Mouse (Mus musculus): ENCODE measurements at regions not wholly inside any gene's neighbourhood (a gene's known extent, or its start where the extent isn't known, plus 50 kb on each side); places are given as distances from the start of the nearest gene placed in this dataset.

- no peak overlapping the region for H3K4me3 ChIP-seq
- no peaks in the 10 kb centered on the region for H3K4me1 ChIP-seq
- no peaks in the 10 kb centered on the region for H3K27me3 ChIP-seq
- WGBS = 58% methylated on average over 4 of the region's 4 CpGs
- no peak overlapping the region for H3K4me2 ChIP-seq
- no peak overlapping the region for H3K9ac ChIP-seq
- no peaks in the 10 kb centered on the region for H3K9me3 ChIP-seq
- H3K36me3 ChIP-seq = no peaks in the 10 kb centered on the region
- ATAC-seq (ENCODE audit: insufficient number of reproducible peaks, low FRiP score, low TSS enrichment, low read depth) = no peak
- H3K27ac ChIP-seq = no peak overlapping the region
Measured at GRCm38 (mm10) chr3:149993199-149993598, 1002.8 kb upstream of the Adgrl2 start.

GRCm38 (mm10) chr3:149987801-149988200 lies 997.4 kb upstream of the Adgrl2 start:
- Histone ChIP-seq H3K4me2 (no peak overlapping the region), H3K9ac (no peak overlapping the region), H3K36me3 (no peaks in the 10 kb centered on the region), H3K4me3 (no peak overlapping the region), H3K27me3 (no peaks in the 10 kb centered on the region), H3K9me3 (no peaks in the 10 kb centered on the region), H3K4me1 (no peaks in the 10 kb centered on the region), H3K27ac (no peak overlapping the region)
- 71% methylated on average over 1 of the region's 1 CpGs for WGBS
- no peak for ATAC-seq (ENCODE audit: insufficient number of reproducible peaks, low FRiP score, low TSS enrichment, low read depth)

DNA sequence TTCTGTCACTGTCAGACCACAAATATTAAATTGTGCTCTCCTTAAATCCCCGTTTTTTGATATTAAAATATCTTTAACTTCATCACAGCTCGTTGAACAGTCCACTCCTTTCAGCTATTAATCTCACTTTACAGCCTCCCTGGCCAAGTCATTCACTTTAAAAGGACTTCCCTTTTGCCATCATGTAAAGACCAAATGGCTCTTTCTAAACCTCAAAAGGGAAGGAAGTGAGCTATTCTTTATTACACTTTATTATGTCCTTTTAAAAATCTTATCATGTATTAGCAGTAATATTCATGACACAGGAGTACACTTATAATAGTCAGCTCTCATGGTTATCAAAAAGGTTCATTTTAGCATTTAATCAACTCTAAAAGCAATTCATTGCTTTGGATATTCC lies 966.6 kb upstream of the Adgrl2 start:
- no peaks in the 10 kb centered on the region for H3K4me1 ChIP-seq
- H3K36me3 ChIP-seq = no peaks in the 10 kb centered on the region
- H3K9ac ChIP-seq = no peak overlapping the region
- no peak overlapping the region for H3K4me2 ChIP-seq
- no peaks in the 10 kb centered on the region for H3K9me3 ChIP-seq
- H3K27me3 ChIP-seq = no peaks in the 10 kb centered on the region
- 39% methylated on average over 2 of the region's 2 CpGs for WGBS
- no peak overlapping the region for H3K4me3 ChIP-seq
- no peak overlapping the region for H3K27ac ChIP-seq
- no peak for ATAC-seq (ENCODE audit: insufficient number of reproducible peaks, low FRiP score, low TSS enrichment, low read depth)

DNA sequence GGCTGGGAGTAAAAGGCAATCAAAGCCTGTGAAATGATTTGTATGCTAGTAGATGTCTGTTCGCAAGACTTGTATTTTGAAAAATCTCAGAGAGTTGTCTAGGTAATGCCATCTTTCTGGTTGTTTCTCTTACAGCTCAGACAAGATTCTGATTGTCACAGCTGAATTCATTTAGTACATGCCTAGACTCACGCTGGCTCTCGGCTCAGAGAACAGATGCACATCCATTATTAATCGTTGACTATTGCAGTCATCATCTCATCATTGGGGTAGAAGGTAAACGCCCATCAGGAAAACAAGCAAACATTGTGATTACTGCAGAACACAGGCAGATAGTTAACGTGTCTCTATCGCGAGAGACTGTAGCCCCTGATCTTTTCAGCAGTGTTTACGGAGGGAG lies 945.8 kb upstream of the Adgrl2 start:
- Histone ChIP-seq H3K27me3 (no peaks in the 10 kb centered on the region), H3K4me2 (no peak overlapping the region), H3K9me3 (no peaks in the 10 kb centered on the region), H3K4me1 (no peaks in the 10 kb centered on the region), H3K9ac (no peak overlapping the region), H3K4me3 (no peak overlapping the region), H3K27ac (no peak overlapping the region), H3K36me3 (no peaks in the 10 kb centered on the region)
- ATAC-seq (ENCODE audit: insufficient number of reproducible peaks, low FRiP score, low TSS enrichment, low read depth) = no peak
- WGBS = 85% methylated on average over 9 of the region's 9 CpGs

DNA sequence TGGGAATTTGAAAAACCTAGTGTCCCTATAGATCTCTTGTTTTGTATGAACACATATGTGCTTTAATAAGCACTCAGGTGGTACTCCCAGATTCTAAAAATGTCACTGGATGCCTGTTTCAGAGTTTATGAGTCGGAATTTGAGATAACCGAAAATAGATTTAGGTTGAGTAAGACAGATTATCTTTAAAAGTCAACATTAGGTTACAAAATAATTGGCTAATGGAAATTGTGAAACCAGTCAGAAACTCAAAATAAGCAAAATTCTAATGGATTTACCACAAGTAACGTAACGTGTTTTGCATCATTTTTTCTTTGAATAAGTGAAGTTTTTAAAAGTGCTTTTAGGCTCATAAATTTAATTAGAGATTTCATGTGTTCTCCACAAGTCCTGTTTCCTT lies 944.5 kb upstream of the Adgrl2 start:
- Histone ChIP-seq H3K4me2 (no peak overlapping the region), H3K36me3 (no peaks in the 10 kb centered on the region), H3K9ac (no peak overlapping the region), H3K27me3 (no peaks in the 10 kb centered on the region), H3K4me3 (no peak overlapping the region), H3K9me3 (no peaks in the 10 kb centered on the region), H3K4me1 (no peaks in the 10 kb centered on the region), H3K27ac (no peak overlapping the region)
- 43% methylated on average over 4 of the region's 4 CpGs for WGBS
- ATAC-seq (ENCODE audit: insufficient number of reproducible peaks, low FRiP score, low TSS enrichment, low read depth) = no peak

GRCm38 (mm10) chr3:149928456-149929360 lies 938.4 kb upstream of the Adgrl2 start:
- Histone ChIP-seq H3K9me3 (no peaks in the 10 kb centered on the region), H3K4me2 (no peak overlapping the region), H3K4me3 (no peak overlapping the region), H3K4me1 (no peaks in the 10 kb centered on the region), H3K9ac (no peak overlapping the region), H3K36me3 (no peaks in the 10 kb centered on the region), H3K27ac (no peak overlapping the region), H3K27me3 (no peaks in the 10 kb centered on the region)
- ATAC-seq (ENCODE audit: insufficient number of reproducible peaks, low FRiP score, low TSS enrichment, low read depth) = no peak
- 70% methylated on average over 10 of the region's 10 CpGs for WGBS

DNA sequence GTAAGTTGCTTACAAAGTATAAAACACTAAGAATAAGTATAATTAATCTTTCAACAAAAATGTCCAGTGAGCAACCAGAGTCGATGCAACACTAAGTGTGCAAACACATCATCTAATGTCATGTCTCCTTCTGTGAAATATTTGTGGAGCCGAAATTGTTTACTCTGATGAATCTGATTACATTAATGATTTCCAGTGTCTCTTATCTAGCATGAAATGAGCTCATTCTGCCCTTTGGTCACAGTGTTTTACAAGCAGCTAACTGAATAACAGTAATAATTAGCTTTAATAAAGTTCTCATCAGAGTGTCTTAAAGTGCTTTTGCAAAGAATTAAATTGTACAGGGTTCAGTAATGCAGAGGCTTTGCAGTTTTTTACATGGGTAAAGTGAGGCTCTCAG lies 929.9 kb upstream of the Adgrl2 start:
- WGBS = 64% methylated on average over 2 of the region's 2 CpGs
- ATAC-seq (ENCODE audit: insufficient number of reproducible peaks, low FRiP score, low TSS enrichment, low read depth) = no peak

GRCm38 (mm10) chr3:149918201-149918600 lies 927.8 kb upstream of the Adgrl2 start:
- H3K36me3 ChIP-seq = no peaks in the 10 kb centered on the region
- no peaks in the 10 kb centered on the region for H3K9me3 ChIP-seq
- no peak overlapping the region for H3K4me2 ChIP-seq
- no peak overlapping the region for H3K27ac ChIP-seq
- no peak for ATAC-seq (ENCODE audit: insufficient number of reproducible peaks, low FRiP score, low TSS enrichment, low read depth)
- no peak overlapping the region for H3K4me3 ChIP-seq
- WGBS = 45% methylated on average over 5 of the region's 5 CpGs
- H3K27me3 ChIP-seq = no peaks in the 10 kb centered on the region
- H3K9ac ChIP-seq = no peak overlapping the region
- H3K4me1 ChIP-seq = no peaks in the 10 kb centered on the region

More for the DNA sequence above, 929.9 kb upstream of the Adgrl2 start:
- H3K36me3 ChIP-seq = no peaks in the 10 kb centered on the region
- no peaks in the 10 kb centered on the region for H3K9me3 ChIP-seq
- H3K4me1 ChIP-seq = no peaks in the 10 kb centered on the region
- no peak overlapping the region for H3K9ac ChIP-seq
- H3K27ac ChIP-seq = no peak overlapping the region
- H3K4me2 ChIP-seq = no peak overlapping the region
- H3K27me3 ChIP-seq = no peaks in the 10 kb centered on the region
- H3K4me3 ChIP-seq = no peak overlapping the region

- H3K36me3 ChIP-seq = no peaks in the 10 kb centered on the region
- H3K27ac ChIP-seq = no peak overlapping the region
- 87% methylated on average over 8 of the region's 8 CpGs for WGBS
- H3K4me1 ChIP-seq = no peaks in the 10 kb centered on the region
- H3K9ac ChIP-seq = no peak overlapping the region
- H3K4me3 ChIP-seq = no peak overlapping the region
- no peaks in the 10 kb centered on the region for H3K27me3 ChIP-seq
- no peak for ATAC-seq (ENCODE audit: insufficient number of reproducible peaks, low FRiP score, low TSS enrichment, low read depth)
- no peak overlapping the region for H3K4me2 ChIP-seq
- H3K9me3 ChIP-seq = no peaks in the 10 kb centered on the region
Measured at GRCm38 (mm10) chr3:149910721-149911120, 920.4 kb upstream of the Adgrl2 start.

GRCm38 (mm10) chr3:149901783-149902182 lies 911.4 kb upstream of the Adgrl2 start:
- Histone ChIP-seq H3K9me3 (no peaks in the 10 kb centered on the region), H3K27me3 (no peaks in the 10 kb centered on the region), H3K4me1 (no peaks in the 10 kb centered on the region), H3K9ac (no peak overlapping the region), H3K4me2 (no peak overlapping the region), H3K27ac (no peak overlapping the region), H3K36me3 (no peaks in the 10 kb centered on the region), H3K4me3 (no peak overlapping the region)
- WGBS = 58% methylated on average over 5 of the region's 5 CpGs
- no peak for ATAC-seq (ENCODE audit: insufficient number of reproducible peaks, low FRiP score, low TSS enrichment, low read depth)

DNA sequence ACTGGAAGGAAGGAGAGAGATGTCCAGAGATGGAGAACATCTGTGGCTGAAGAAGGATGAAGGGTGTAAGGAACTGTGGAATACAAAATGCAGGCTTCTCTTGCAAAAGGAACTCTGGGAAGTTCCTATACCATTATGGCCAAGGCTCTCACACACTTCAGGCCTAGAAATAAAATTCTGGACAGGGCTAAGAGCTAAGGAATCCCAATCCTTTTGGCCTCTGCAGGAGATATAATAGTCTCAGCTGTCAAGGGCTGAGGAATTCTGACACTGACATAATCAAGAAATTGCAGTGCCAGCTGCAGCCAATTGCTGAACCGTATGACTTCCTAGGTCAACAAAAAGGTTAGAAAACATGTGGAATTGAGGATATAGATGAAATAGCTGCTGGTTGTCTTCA lies 886.2 kb upstream of the Adgrl2 start:
- Histone ChIP-seq H3K27me3 (no peaks in the 10 kb centered on the region), H3K27ac (no peak overlapping the region), H3K4me1 (no peaks in the 10 kb centered on the region), H3K4me3 (no peak overlapping the region), H3K9ac (no peak overlapping the region), H3K36me3 (no peaks in the 10 kb centered on the region), H3K4me2 (no peak overlapping the region), H3K9me3 (no peaks in the 10 kb centered on the region)
- no peak for ATAC-seq (ENCODE audit: insufficient number of reproducible peaks, low FRiP score, low TSS enrichment, low read depth)
- WGBS = 50% methylated on average over 1 of the region's 1 CpGs

DNA sequence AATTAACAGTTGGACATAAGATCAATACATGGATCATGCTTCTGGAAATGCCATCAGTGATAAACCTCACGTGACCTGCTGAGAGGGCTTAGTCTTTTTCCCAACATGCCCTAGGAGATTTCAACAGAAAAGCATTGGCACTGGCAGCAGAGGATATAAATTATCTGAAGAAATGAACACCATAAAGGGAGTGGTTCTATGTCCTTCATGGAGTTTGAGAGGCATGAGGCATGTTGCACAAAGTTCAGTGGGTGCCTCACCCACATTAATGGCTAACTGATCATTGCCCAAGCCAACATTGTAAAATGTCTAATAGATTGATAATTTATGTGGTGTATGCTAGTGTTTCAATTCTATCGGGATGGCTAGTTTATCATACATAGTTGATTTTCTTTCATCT lies 875.6 kb upstream of the Adgrl2 start:
- 76% methylated on average over 2 of the region's 2 CpGs for WGBS
- Histone ChIP-seq H3K4me3 (no peak overlapping the region), H3K9ac (no peak overlapping the region), H3K27ac (no peak overlapping the region), H3K27me3 (no peaks in the 10 kb centered on the region), H3K4me1 (no peaks in the 10 kb centered on the region), H3K36me3 (no peaks in the 10 kb centered on the region), H3K4me2 (no peak overlapping the region), H3K9me3 (no peaks in the 10 kb centered on the region)
- no peak for ATAC-seq (ENCODE audit: insufficient number of reproducible peaks, low FRiP score, low TSS enrichment, low read depth)
